Mouse (Mus musculus): ENCODE results near the gene Bad.

The Bad gene

DNA sequence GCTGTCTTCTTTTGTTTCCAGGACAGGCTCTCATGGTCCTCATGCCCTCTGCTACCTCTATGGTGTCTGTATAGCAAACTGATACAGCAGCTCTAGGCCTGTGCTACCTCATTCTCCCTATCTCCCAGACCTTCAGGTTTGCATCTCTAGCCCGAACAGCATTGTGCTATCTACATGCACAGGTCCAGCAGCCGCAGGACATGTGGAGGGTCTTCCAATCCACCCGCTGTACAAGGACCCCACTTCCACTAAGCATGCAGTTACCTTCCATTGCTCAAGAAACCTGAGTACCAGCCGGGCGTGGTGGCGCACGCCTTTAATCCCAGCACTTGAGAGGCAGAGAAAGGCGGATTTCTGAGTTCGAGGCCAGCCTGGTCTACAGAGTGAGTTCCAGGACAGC is 27.1 kb upstream of the Bad start:
- in situ Hi-C loops (cut with MboI, MseI), result no loop called here

DNA sequence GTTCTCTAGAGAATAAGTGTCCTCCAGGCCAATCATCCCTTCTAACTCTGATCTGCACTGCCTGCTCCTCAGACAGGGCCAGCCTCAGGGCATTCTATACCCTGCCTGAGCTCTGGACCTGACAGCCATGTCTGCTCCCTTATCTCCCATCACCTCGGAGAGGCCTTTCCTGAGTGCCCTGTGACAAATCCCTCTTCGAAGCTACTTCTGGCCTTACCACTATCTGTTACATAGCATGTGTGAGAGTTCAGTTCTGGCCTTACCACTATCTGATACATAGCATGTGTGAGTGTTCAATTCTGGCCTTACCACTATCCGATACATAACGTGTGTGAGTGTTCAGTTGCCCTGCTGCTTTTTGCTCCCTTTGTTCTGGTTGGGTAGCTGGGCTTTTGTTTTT is 26.4 kb upstream of the Bad start:
- in situ Hi-C loops (cut with MboI, MseI), result no loop called here

DNA sequence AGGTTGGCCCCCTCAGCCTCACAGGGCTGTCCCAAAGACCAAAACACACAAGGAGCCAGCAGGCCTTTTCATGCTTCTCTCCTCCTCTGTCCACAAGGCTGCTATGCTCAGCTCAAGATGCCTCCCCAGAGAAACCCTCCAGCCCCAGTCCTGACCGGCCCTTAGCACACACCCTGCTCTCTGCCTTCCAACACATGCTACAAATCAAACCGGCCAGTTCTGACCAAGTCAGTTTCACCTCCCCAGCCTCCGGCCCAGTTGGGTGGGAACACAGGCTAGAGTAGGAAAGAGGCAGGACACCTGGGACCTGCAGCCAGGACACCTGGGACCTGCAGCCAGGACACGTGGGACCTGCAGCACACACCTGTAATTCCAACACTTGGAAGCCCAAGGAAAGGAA is 25.2 kb upstream of the Bad start:
- in situ Hi-C loops (cut with MboI, MseI), result no loop called here

DNA sequence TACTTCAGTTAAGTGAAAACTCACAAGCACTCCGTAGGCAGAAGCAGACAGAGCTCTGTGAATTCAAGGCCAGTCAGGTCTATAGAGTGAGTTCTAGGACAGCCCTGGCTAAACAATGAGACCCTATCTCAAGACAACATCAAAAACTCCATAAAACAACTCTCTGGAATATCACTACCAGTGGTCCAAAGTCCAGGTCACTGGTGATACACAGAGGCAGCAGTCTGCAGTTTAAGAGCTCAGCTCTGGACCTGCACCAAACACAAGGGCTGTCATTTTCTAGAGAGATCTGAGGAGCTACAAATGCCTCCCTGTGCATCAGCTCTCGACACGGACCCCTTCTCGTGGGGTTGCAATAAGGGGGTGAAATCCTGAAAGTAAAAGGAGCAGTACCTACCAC is 23.3 kb upstream of the Bad start:
- in situ Hi-C loops (cut with MboI, MseI), result no loop called here

DNA sequence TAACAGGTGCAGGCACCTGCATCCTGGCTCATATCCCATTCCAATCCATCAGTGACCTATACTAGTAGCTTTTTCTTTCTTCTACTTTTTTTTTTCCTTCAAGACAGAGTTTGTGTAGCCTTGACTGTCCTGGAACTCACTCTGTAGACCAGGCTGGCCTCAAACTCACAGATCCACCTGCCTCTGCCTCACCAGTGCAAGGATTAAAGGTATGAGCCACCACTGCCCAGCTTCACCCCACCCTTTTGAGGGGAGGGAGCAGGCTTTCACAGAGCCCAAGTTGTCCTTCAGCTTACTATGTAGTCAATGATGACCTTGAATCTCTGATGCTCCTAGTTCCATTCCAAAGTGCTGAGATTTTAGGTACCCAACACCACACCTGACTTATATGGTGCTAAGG is 22.2 kb upstream of the Bad start:
- in situ Hi-C loops (cut with MboI, MseI), result no loop called here

DNA sequence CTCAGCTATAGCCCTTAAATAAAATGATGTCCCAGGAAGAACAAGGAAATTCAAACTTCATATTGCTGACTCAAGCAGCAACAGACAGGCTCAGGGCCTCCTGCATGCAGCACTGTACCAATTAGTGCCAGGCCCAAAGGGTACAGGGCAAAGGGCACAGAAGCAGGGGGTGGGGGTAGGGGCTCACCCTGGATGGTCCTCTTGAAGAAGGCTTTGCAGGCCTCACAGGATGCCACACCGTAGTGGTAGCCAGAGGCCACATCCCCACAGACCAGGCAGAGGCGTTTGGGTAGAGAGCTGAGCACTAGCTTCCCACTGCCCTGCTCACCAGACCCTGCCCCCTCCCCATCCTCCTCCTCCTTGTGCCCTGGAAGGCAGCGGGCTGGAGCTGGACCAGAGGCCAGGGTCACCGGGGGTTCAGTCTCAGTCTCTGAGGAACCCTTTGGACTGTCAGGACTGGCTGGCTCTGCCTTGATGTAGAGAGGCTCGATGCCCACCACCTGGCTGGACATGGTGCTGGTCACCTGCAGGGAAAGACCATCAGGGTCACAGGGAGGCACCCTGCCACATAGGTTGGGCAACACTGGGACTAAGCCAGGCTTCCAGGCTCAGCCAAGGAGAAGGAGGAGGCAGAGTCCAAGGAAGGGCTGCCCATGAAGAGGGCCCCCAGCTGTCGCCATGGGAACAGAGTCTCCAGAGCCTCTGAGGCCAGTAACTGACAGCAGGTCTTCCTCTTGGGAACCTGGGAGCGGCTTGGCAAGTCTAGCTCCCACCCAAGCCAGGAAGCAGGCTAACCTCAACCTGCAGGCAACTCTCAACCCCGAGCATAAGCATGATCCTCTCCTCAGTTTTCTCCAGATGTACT is 21.6 kb upstream of the Bad start:
- in situ Hi-C loops (cut with MboI, MseI), result loop anchor here (10.0 kb wide), 1 partner anchor 1225 kb away; no protein-coding TSS in a partner anchor

DNA sequence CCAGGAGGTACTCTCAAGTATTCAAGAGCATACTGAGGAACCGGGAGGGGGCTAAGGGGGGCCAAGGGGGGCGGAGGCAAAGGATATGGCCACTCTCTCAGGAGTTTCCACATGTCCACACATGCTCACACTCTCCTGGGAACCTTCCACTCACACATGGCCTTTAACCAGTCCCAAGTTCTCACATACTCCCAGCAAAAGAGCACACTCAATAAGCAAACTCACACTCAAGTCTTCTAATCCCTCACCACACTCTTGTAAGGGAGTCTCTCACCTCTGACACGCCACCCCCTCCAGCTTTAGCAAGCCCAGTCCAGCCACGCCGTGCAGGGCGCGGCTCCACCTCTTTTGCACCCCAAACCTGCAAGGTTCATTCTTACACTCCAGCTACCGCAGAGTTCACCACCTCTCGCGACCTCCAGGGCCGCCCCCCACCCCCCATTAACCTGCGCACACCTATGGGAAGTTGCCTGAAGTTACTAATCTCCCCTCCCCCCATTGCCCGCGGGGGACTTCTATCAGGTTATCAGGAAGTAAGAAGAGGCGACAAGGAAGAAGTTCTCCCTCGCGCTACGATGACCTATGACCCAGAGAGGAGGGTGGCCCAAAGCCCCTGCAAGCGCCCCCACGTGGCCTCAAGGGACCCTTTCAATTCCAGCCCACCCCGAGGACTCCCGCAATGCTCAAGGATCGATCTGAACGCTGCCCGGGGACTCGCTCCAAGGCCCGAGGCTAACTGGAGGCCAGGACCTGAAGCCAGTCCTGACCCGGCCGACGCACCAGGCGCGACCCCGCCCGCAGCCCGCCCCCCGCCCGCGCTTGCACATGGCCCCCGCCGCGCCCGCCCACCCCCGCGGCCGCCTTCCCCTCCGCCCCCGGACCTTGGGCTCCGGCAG is 20.7 kb upstream of the Bad start:
- in situ Hi-C loops (cut with MboI, MseI), result loop anchor here (10.0 kb wide), 1 partner anchor 1226 kb away; no protein-coding TSS in a partner anchor

DNA sequence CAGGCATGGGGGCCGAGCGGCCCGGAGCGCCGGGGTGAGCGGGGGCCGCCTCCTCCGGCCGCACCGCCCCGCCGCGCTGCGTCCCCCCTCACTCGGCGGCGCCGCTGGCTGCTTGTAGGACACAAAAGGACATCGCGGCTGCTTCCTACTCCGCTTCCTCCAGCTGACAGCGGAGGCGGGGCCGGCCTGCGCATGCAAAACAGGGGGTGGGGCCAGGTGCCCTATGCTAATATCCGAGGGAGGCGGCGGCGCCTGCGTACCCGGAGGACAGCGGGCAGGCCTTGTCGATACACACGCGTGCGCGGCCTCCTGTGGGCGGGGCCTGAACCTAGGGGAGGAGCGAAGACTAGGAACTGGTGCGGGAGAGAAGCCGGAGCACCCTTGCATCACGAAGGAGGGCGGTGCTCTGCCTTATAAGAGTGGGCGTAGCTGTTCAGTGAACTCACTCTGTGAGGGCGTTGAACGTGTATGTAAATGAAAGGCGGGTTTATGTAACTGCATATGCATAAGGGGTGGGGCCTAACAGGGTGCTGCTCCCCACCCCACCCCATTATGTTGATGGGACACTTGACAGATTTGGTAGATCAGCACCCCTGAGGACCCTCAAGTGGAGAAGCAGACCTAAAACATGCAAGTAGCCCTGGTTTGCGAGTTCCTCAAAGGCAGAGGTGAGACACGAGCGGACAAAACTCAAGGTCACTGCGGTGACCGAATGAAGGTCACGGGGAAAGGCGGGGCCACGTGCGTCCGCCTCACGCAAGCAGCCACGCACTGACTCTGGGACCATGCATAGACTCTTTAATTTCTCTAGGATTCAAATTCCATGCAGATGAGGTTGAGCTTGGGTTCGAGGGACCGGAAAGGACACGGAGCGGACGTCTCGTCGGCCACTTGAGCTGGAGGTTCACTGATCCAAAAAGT is 19.8 kb upstream of the Bad start, which contains the start of gene Esrra:
TSS of gene Esrra (minus strand) at position 167 of the 921 bp plus-strand sequence.
- in situ Hi-C loops (cut with MboI, MseI), result loop anchor here (10.0 kb wide), 1 partner anchor 1227 kb away; no protein-coding TSS in a partner anchor

DNA sequence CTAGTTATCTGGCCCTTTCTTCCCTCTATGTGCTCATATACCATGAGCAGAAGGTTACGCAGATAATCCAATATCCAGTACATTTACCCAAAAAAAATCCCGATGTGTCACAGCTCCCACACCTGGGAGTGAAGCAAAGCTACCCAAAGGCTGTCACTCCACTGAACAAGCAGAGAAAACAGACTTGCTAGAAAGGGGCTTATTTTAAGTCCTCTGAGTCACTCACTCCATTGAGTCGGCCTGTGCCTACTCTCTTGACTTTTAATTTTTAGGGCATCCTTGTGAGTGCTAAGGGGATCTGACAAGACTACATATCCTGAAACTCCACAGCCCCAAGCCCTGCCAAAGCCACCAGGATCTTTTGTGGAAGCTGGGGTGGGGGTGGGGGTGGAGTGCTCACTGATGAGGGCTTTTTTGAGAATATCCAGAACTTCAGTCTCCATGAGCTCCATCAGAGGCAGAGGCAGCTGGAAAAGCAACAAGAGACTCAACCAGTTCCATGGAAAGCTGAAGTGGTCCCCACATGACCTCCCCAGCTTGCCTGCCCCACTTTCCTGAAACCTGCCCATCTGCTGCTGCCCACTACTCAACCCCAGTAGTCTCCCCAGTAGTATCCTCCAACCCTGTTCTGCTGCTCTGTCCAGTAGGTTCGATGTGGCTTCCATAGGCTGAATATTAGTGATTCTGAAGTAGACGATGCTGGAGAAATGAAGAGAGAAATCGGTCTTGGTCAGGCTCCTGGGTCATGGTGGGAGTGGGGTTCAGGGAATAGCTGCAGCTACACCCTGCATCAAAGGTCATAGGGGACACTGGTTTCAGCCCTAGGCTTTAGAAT is 18.5 kb upstream of the Bad start:
- in situ Hi-C loops (cut with MboI, MseI), result loop anchor here (10.0 kb wide), 1 partner anchor 1228 kb away; no protein-coding TSS in a partner anchor

DNA sequence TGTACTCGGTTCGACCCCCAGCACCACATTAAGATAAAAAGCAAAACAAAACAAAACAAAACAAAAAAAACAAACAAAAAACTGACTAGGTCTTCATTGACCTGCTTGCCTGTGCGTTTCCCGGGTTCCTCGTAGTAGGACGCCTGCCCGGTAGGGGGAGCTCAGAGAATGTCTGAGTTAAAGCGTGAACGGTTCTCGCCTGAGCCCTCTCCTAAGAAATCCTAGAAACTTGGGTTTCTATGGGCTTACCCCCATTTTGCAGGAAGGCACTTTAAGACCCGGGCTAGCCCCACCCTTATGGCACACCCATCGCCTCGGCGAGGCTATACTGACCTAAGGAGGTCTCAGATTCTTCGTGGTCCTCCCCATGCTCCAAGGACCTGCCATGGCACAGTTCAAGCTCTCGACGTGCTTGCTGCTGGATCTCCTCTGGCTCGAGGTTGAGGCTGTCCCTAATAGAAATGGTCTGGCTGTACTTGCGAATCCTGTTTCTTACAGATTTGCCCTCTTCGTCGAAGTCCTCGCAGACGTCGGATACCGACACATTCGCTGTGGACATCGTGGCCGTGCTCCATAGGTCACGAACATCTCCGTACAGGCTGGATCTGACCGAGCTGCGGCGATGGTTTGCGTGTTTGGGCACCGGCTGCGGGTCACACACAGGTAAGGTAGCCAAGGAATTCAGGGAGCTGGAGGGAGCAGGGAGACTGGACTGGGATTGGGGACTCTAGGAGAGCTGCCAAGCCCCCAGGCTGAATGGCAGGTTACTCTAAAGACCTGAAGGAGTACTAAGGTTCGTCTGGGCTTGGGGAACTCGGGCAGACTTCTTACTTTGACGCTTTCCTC is 17.0 kb upstream of the Bad start:
- in situ Hi-C loops (cut with MboI, MseI), result loop anchor here (10.0 kb wide), 1 partner anchor 1230 kb away; no protein-coding TSS in a partner anchor

DNA sequence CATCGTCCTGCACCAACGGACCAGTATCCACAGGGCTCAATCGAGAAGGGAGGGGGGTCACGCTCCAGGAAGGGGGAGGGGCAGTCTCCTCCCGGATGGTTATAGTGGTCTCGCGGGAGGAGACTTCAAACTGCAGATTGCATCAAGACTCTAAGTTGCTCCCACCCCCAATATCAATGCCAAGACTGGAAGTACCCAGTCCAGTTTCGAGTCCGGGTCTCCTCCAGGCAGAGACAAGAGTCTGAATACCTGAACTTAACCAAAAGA is 16.4 kb upstream of the Bad start, which contains the start of gene Catsperz:
TSS of gene Catsperz (minus strand) at position 74 of the 267 bp plus-strand sequence.
- in situ Hi-C loops (cut with MboI, MseI), result loop anchor here (10.0 kb wide), 1 partner anchor 1230 kb away; no protein-coding TSS in a partner anchor

DNA sequence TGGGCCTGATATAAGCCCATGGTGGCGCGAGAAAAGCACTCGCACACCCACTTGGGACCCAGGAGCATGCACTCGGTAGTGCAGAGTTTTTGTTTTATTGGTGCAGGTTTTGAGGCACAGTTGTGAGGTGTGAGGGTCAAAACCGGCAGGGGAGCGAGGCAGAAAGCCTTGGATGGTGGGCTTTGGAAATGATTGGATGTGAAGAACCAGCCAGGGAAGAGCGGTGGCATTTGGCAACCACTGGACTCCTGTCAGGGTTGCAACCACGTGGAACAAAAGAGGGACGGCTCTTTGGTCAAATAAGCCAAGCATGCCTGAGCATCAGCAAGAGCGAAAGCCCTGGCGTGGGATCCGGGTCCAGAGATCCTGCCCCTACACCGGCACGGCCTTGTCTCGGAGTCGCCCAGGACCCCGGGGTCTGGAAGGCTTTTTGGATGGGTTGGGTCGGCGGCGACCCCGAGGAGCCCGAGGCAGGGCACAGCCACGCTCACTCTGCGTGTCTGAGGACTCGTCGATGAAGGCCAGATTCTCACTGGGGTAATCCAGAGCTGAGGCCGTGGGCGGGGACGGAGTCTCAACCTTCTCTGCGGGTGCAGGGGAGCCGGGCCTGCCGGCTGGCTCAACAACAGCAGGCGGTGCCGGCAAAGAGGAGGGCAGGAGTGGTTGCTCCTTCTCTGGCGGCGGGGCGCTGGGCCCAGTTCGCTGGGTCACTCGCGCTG is 15.9 kb upstream of the Bad start:
- in situ Hi-C loops (cut with MboI, MseI), result loop anchor here (10.0 kb wide), 1 partner anchor 1231 kb away; no protein-coding TSS in a partner anchor

DNA sequence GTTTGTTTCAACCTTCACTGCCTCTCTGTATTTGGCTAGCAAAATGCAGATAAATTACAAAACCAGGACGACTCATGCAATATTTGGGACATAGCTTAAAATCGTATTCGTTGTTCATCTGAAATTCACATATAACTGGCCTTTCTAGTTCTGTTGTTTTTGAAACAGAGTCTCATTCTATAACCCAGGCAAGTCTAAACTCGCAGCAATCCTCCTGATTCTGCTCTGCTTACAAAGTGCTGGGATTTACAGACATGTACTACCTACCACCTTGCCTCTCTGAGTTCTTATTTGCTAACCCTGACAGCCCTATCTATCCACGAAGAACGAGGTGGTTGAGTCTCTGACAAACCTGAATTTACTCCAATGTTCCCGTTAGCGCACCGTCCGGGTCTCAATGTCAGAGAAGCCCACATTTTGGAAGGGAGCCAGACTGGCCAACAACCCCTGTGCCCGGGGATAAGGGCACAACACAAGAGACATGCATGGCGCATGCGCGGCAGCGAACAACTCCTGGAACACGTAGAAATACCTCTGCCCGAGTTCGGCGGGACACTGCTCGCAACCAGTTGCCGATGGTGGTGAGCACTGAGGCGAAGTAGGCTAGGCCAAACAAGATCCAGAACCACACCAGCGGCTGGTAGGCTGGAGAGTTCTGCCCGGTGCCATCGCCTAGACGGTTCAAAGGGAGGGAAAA is 15.0 kb upstream of the Bad start:
- in situ Hi-C loops (cut with MboI, MseI), result loop anchor here (10.0 kb wide), 1 partner anchor 1232 kb away; no protein-coding TSS in a partner anchor

DNA sequence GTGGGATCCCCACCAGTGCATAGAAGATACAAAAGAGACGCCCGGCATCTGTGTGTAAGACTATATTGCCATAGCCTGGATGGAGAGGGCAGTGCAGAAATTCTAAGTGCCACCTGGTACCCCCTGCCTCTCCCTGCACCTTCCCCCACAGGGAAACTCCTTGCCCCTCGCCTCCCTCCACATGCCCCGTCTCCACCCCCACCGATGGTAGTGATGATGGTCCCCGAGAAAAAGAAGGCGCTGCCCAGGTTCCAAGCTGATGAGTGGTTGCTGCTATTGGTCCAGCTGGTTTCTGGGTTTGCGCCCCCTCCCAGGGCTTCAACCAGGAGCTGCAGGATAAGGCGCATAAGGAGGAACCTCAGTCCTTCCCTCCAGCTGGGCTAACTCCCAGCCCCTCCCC is 13.6 kb upstream of the Bad start:
- in situ Hi-C loops (cut with MboI, MseI), result loop anchor here (10.0 kb wide), 1 partner anchor 1233 kb away; no protein-coding TSS in a partner anchor

DNA sequence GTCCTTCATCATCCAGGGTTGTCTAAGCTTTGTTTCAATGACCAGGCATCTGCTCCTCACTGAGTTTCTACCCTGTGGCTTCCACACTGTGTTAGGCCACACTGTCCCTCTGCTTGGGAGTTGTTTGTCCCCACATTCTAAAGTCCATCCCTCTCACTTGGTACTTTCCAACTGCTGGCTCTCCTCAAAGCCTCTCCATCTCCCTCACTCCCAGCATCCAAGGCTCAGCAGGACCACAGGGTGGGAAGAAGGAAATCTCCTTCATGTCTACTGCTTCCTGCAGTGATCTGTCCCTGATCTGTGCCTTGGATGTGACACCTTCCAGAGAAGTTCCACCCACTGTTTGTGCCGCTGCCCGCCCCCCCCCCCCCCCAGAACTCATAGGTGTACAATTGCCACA is 10.7 kb upstream of the Bad start:
- in situ Hi-C loops (cut with MboI, MseI), result loop anchor here (10.0 kb wide), 1 partner anchor 276 kb away; no protein-coding TSS in a partner anchor

DNA sequence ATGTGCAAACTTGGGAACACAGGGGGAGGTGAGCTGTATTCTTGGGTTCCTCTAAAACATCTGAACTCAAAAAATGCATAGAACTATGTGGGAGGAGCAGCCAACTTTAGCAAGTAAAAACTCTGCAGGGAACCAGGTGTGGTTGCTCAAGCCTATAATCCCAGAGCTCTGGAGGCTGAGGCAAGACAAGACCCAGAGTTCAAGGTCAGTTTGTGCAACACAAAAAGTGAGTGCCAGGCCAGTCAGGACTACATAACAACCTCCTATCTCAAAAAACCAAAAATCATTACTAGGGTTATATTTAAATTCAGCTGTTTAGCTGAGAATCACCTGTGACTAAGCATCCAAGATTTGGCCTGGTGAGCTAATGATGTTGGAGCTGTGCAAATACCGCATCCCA is 9.6 kb upstream of the Bad start:
- in situ Hi-C loops (cut with MboI, MseI), result loop anchor here (10.0 kb wide), 1 partner anchor 277 kb away; no protein-coding TSS in a partner anchor

DNA sequence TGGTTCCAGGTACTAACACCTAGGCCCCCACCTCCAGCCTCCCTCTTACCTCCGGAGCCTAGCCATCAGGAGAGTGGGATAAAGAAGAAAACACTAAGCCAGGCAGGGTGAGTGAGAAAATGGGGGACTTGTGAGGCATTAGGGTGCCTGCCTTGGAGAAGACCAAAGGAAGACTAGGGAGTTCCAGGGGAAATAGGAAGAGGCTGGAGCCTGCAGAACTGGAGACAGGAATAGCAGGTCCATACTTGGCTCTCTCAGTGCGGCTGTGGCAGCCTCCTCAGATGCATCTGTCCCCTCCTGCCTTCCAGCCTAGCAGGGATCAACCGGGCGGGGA is 8.6 kb upstream of the Bad start:
- in situ Hi-C loops (cut with MboI, MseI), result loop anchor here (10.0 kb wide), 1 partner anchor 278 kb away; no protein-coding TSS in a partner anchor
